ENCODE assay signal across 13 mouse cellular contexts in the genomic region with DNA sequence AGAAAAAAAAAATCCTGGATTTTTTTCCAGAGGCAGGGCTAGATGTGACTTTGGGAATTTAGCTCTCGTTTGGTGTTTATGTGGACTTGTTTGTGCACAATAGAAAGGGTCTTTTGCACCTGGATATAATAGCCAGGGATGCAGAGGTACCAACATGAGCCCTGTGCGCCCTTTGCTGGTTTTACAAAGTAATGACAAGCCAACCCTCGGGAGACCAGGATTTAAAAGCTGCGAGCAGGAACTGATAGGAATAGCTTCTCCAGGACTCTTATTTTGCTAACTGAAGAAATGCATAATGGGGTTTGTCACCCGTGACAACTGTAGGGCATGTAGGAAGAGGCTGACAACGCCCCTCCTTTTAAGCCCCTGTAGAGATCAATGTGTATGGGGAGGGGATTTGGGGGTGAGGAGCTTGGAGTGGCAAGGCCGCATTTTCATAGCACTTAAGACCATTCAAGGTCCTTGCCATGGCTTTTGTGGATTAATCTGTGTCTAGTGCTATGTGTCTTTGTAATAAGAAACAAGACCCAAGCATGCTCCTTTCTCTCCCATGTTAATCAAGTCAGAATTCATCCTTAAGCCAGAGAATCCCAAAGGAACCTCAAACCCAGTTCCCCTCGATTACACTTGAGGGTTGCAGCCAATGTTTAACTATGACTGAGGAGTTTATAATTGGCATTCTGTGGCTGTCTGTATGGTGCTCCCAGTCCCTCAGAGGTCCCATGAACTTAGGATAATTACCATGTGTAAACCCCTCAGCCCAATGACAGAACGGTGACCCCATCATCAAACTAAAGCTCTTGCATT. TPM values are rescaled to one million over a fixed set of nuclear protein-coding genes. Genes with fewer than 3 reads are reported as not detected.
DNase-seq lines count a peak whose midpoint lies in the region; ATAC-seq lines count a peak whose summit lies in the region.
"Had no signal": no experiment of that assay in that cellular context is flagged by ENCODE, and none has a peak within 500 bp of the region (broad histone marks: within the 10 kb centered on the region; RNA-seq: fewer than 3 reads in every experiment).

No protein-coding gene starts in this region.

- no peak overlapping the region for H3K9ac ChIP-seq in forebrain, embryonic 14.5 days (ENCODE audit: low read length)
- no peak overlapping the region for H3K9ac ChIP-seq in forebrain, embryonic 15.5 days (replicated peaks)
- no peak overlapping the region for H3K9ac ChIP-seq in midbrain, embryonic 11.5 days (ENCODE audit: low read length)
- H3K9ac ChIP-seq: limb, embryonic 15.5 days had no signal

- no peak overlapping the region for H3K4me3 ChIP-seq in forebrain, embryonic 14.5 days (ENCODE audit: low read depth, low read length)
- no peak overlapping the region for H3K4me3 ChIP-seq in forebrain, embryonic 15.5 days
- H3K4me3 ChIP-seq in midbrain, embryonic 11.5 days (ENCODE audit: low read depth, low read length) = no peak overlapping the region
- H3K4me3 ChIP-seq: limb, embryonic 15.5 days had no signal

- H3K36me3 ChIP-seq in forebrain, embryonic 14.5 days (ENCODE audit: control insufficient read depth, insufficient read depth, low read length) = no peaks in the 10 kb centered on the region
- H3K36me3 ChIP-seq in forebrain, embryonic 15.5 days = no peaks in the 10 kb centered on the region
- no peaks in the 10 kb centered on the region for H3K36me3 ChIP-seq in midbrain, embryonic 11.5 days (ENCODE audit: control insufficient read depth, insufficient read depth, low read length)
- H3K36me3 ChIP-seq: limb, embryonic 15.5 days had no signal

- WGBS in forebrain, embryonic 14.5 days = 19% methylated on average over 9 of the region's 9 CpGs
- 15% methylated on average over 9 of the region's 9 CpGs for WGBS in forebrain, embryonic 15.5 days
- 12% methylated on average over 9 of the region's 9 CpGs for WGBS in midbrain, embryonic 11.5 days

- peak; percentile 60 for DNase-seq in forebrain, embryonic 14.5 days (ENCODE audit: low spot score)
- peak; percentile 12 for DNase-seq in ES-CJ7 (ENCODE audit: low read depth, low spot score)
- peak; percentile 18 for DNase-seq in embryo, embryonic 10 days (ENCODE audit: low spot score)
- DNase-seq in midbrain, embryonic 11.5 days (ENCODE audit: low spot score, missing footprints) = peak; percentile 90
- no peak for DNase-seq in lung, postnatal 14 days
- DNase-seq in thymus, postnatal 0 days (ENCODE audit: low spot score) = no peak
- DNase-seq: cerebellum, adult 11 months; heart, postnatal 36 days; kidney, adult 18-20 months; thymus, postnatal 14 days had no signal

- H3K9me3 ChIP-seq in forebrain, embryonic 14.5 days (replicated peaks; ENCODE audit: control insufficient read depth, low read length) = no peaks in the 10 kb centered on the region
- no peaks in the 10 kb centered on the region for H3K9me3 ChIP-seq in forebrain, embryonic 15.5 days
- H3K9me3 ChIP-seq in midbrain, embryonic 11.5 days (ENCODE audit: control insufficient read depth, low read length) = no peaks in the 10 kb centered on the region
- H3K9me3 ChIP-seq: limb, embryonic 15.5 days had no signal

- 0 out of 2 replicates have a peak, but pooled peaks have one; percentile 34 for ATAC-seq in forebrain, embryonic 14.5 days
- ATAC-seq in forebrain, embryonic 15.5 days (replicated peaks) = no peak
- ATAC-seq in midbrain, embryonic 11.5 days (ENCODE audit: low FRiP score) = peak; percentile 88

- no peak overlapping the region for H3K4me2 ChIP-seq in forebrain, embryonic 14.5 days (ENCODE audit: low read length)
- no peak overlapping the region for H3K4me2 ChIP-seq in forebrain, embryonic 15.5 days (replicated peaks)
- no peak overlapping the region for H3K4me2 ChIP-seq in midbrain, embryonic 11.5 days
- H3K4me2 ChIP-seq: limb, embryonic 15.5 days had no signal

- H3K27ac ChIP-seq in forebrain, embryonic 14.5 days (ENCODE audit: low read depth, low read length) = no peak overlapping the region
- no peak overlapping the region for H3K27ac ChIP-seq in forebrain, embryonic 15.5 days (replicated peaks)
- no peak overlapping the region for H3K27ac ChIP-seq in midbrain, embryonic 11.5 days (ENCODE audit: low read depth, low read length)
- H3K27ac ChIP-seq: limb, embryonic 15.5 days had no signal

- no peaks in the 10 kb centered on the region; the same call in 1 of the 2 replicates for H3K4me1 ChIP-seq in forebrain, embryonic 14.5 days (ENCODE audit: control insufficient read depth, insufficient read depth, low read length)
- peaks cover 10% of the 10 kb centered on the region; the same call in 1 of the 2 replicates for H3K4me1 ChIP-seq in forebrain, embryonic 15.5 days
- H3K4me1 ChIP-seq in midbrain, embryonic 11.5 days (ENCODE audit: control insufficient read depth, insufficient read depth, low read length) = peaks cover 18% of the 10 kb centered on the region

- H3K27me3 ChIP-seq in forebrain, embryonic 14.5 days (replicated peaks; ENCODE audit: control insufficient read depth, insufficient read depth, low read length) = no peaks in the 10 kb centered on the region
- no peaks in the 10 kb centered on the region for H3K27me3 ChIP-seq in forebrain, embryonic 15.5 days
- H3K27me3 ChIP-seq in midbrain, embryonic 11.5 days (ENCODE audit: control insufficient read depth, insufficient read depth, low read length) = peaks cover 66% of the 10 kb centered on the region

RNA-seq across cellular contexts. Expression of a gene that starts 41.6 kb away (rescaled TPM):
- 0.24 and 0.54 TPM in 2 replicates for polyA plus RNA-seq in forebrain, embryonic 14.5 days (2014; fragmentation: Nextera tagmentation; extraction: Ambion mirVana)
- 0.84 and 1.2 TPM in 2 replicates for polyA plus RNA-seq in forebrain, embryonic 15.5 days (2015; fragmentation: Nextera tagmentation; extraction: Ambion mirVana)
- polyA plus RNA-seq in midbrain, embryonic 11.5 days (2014; fragmentation: Nextera tagmentation; extraction: Ambion mirVana) = not detected in 2 replicates
- polyA plus RNA-seq in thymus, postnatal 0 days (2015; fragmentation: Nextera tagmentation; extraction: Ambion mirVana) = 0.08 and 0.27 TPM in 2 replicates
- polyA plus RNA-seq: spleen, adult 2 months had no signal

Comparison
In these comparisons a context has a peak if more than half of its experiments do, and no peak if none do; other contexts are left out.
1. DNase-seq: peak in forebrain, embryonic 14.5 days (single experiment), ES-CJ7 (single experiment), embryo, embryonic 10 days (single experiment) and midbrain, embryonic 11.5 days (single experiment); none in lung, postnatal 14 days (single experiment) and thymus, postnatal 0 days (single experiment).